Mouse (Mus musculus) myocyte (in vitro differentiated cells): ENCODE data around the gene Tnrc18.

Experiments
- CEBPB ChIP-seq: IDR thresholded peaks from 2 replicates; pipeline ENCODE4 v1.6.1; 2011; ENCODE audit warnings: mild to moderate bottlenecking, moderate library complexity; ENCODE audit not compliant: poor library complexity, insufficient read depth, severe bottlenecking
- E2F4 ChIP-seq: IDR thresholded peaks from one replicate; pipeline ENCODE4 v1.6.1; 2011; ENCODE audit warnings: mild to moderate bottlenecking, control low read depth, moderate library complexity; ENCODE audit not compliant: insufficient read depth
- MAX ChIP-seq: IDR thresholded peaks from one replicate; pipeline ENCODE4 v1.6.1; 2011; ENCODE audit warnings: low read depth, mild to moderate bottlenecking, control low read depth
- MYOD1 ChIP-seq, 3 experiments: IDR thresholded peaks; one replicate each; pipeline ENCODE4 v1.6.1; 2011; ENCODE audit warnings: control low read depth in 2 of 3, low read depth in 2 of 3, mild to moderate bottlenecking in 2 of 3, moderate library complexity in 1 of 3; ENCODE audit not compliant: insufficient read length in 2 of 3, control insufficient read depth in 1 of 3
- MYOG ChIP-seq, 3 experiments: IDR thresholded peaks; one replicate each; pipeline ENCODE4 v1.6.1; 2011; ENCODE audit warnings: control low read depth in 2 of 3, low read depth in 2 of 3, mild to moderate bottlenecking in 2 of 3; ENCODE audit not compliant: insufficient read length in 2 of 3, control insufficient read depth in 1 of 3, insufficient read depth in 1 of 3
- POLR2A ChIP-seq: IDR thresholded peaks from one replicate; pipeline ENCODE4 v1.6.1; 2011; ENCODE audit warnings: low read depth, mild to moderate bottlenecking, control low read depth, moderate library complexity; ENCODE audit not compliant: insufficient read length
- POLR2AphosphoS2 ChIP-seq: IDR thresholded peaks from one replicate; pipeline ENCODE4 v1.6.1; 2011; ENCODE audit warnings: low read depth, control low read depth; ENCODE audit not compliant: insufficient read length
- REST ChIP-seq: IDR thresholded peaks from one replicate; pipeline ENCODE4 v1.6.1; 2011; ENCODE audit warnings: mild to moderate bottlenecking, control low read depth, moderate library complexity; ENCODE audit not compliant: insufficient read depth, insufficient read length
- SRF ChIP-seq: IDR thresholded peaks from one replicate; pipeline ENCODE4 v1.6.1; 2011; ENCODE audit warnings: low read depth; ENCODE audit not compliant: control insufficient read depth, insufficient read length
- TCF12 ChIP-seq: IDR thresholded peaks from one replicate; pipeline ENCODE4 v1.6.1; 2011; ENCODE audit warnings: mild to moderate bottlenecking, control low read depth; ENCODE audit not compliant: poor library complexity, insufficient read depth, severe bottlenecking
- TCF3 ChIP-seq: IDR thresholded peaks from one replicate; pipeline ENCODE4 v1.6.1; 2011; ENCODE audit warnings: low read depth, control low read depth; ENCODE audit not compliant: insufficient read length
- USF1 ChIP-seq: IDR thresholded peaks from one replicate; pipeline ENCODE4 v1.6.1; 2011; ENCODE audit warnings: low read depth, mild to moderate bottlenecking, control low read depth, moderate library complexity

GRCm38 (mm10) chr5:142816031-142816810, 1.2 kb downstream of the Tnrc18 start:
- TF ChIP-seq MYOD1 (IDR thresholded peaks at IDR 0.05; ENCODE audit: control insufficient read depth in 1 of 3, insufficient read length in 2 of 3, low read depth in 2 of 3) (no peak), POLR2A (peak; percentile 54), TCF12 (no peak), TCF3 (no peak), POLR2AphosphoS2 (peak; percentile 62), E2F4 (no peak), MAX (no peak), USF1 (no peak), SRF (no peak), CEBPB (no peak), MYOG (IDR thresholded peaks at IDR 0.05; ENCODE audit: control insufficient read depth in 1 of 3, insufficient read depth in 1 of 3, insufficient read length in 2 of 3, low read depth in 2 of 3) (no peak), REST (no peak)
